Mouse (Mus musculus): ENCODE data around the gene Stra6.
A peak's percentile ranks its signal among the peaks of the same experiment; 100 is the strongest.

Stra6 gene

GRCm38 (mm10) chr9:58063531-58063930, at the start of gene Stra6:
Gene Stra6 (plus strand): TSS chr9:58063788.
- peak; percentile 88 to 92 for DNase-seq

GRCm38 (mm10) chr9:58014393-58015160, 49.0 kb upstream of the Stra6 start:
- DNase-seq, result no peak

DNA sequence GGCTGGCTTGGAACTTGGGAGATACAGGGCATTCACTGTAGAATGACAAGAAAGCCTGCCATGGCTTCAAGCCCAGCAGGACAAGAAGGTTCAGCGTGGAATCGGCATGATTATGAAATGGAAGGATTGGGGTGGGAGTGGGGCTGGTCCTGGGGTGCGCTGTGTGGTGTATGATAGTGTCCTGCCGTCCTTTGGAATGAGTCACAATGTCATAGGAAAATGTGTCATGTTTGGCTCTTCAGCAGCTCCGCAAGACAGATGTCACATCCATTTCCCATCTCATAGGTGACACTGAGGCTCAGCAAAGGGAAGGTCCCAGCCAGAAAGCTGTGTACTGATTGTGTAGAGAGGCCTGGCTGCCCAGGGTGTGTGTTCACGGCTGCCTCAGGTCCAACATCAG, 47.7 kb upstream of the Stra6 start:
- DNase-seq, result no peak

GRCm38 (mm10) chr9:58016962-58017361, 46.6 kb upstream of the Stra6 start:
- no peak for DNase-seq

DNA sequence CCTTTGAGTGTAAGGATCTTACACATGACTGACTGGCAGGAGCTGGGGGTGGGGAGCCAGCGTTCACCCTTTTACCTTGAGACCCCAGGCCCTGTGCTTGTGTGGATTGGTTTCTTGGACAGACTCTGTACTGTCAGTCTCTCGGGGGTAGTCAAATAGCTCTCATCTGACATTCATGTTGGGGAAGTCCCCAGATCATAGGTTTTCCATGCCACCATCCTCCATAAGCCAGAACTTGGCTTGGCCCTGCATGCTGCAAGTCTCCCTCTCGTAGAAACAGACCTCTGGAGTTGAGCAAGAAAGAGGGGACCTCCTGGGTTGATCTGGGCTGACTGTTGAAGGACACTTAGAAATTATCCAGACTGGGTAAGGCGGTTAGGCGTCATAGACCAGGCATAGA, 45.2 kb upstream of the Stra6 start:
- DNase-seq, result no peak

DNA sequence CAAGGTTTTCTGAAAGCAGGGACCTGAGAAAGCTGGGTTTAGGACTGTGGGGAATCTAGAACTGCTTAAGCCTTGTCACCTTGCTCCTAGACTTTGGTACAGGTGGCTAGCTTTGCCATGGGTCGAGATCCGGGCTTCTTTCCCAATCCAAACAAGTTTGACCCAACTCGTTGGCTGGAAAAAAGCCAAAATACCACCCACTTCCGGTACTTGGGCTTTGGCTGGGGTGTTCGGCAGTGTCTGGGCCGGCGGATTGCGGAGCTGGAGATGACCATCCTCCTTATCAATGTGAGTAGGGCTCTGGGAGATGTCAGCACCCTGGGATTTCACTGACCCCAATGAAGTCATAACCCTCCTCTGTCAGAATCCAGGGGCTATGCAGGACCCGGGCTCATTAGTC, 37.6 kb upstream of the Stra6 start:
- no peak for DNase-seq

- peak; percentile 58 to 67 for DNase-seq
These were observed 36.0 kb upstream of the Stra6 start for GRCm38 (mm10) chr9:58027426-58028180.

GRCm38 (mm10) chr9:58028841-58029240, 34.7 kb upstream of the Stra6 start:
- DNase-seq, result no peak

GRCm38 (mm10) chr9:58029635-58030034, 34.0 kb upstream of the Stra6 start:
- DNase-seq, result no peak

- DNase-seq, result peak; percentile 81 to 83
These were observed 31.7 kb upstream of the Stra6 start for GRCm38 (mm10) chr9:58031895-58032294.

DNA sequence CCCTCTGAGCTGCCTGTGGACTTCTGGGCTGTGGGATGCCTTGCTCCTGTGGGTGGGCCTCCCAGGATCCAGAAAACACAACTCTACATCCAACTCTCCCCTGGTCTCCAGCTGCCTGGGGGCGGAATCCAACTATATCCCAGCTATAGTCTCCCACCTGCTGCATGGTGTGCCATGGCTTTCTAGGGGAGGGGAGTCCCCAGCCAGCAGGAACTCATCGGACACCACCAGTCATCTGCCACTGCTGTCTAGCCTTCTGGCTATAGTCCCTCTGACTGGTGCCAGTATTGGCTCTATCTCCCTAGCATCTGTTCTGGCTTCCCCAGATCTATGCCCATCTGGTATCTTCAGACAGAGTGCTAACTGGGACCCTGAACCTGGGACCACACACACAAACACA, 28.1 kb upstream of the Stra6 start:
- peak; percentile 83 to 87 for DNase-seq

GRCm38 (mm10) chr9:58035951-58036698, 27.5 kb upstream of the Stra6 start:
- no peak for DNase-seq

GRCm38 (mm10) chr9:58036961-58037360, 26.6 kb upstream of the Stra6 start:
- DNase-seq, result no peak

GRCm38 (mm10) chr9:58038500-58039168, 25.0 kb upstream of the Stra6 start:
- DNase-seq, result peak; percentile 90

- no peak for DNase-seq
These were observed 22.6 kb upstream of the Stra6 start for GRCm38 (mm10) chr9:58040977-58041376.

DNA sequence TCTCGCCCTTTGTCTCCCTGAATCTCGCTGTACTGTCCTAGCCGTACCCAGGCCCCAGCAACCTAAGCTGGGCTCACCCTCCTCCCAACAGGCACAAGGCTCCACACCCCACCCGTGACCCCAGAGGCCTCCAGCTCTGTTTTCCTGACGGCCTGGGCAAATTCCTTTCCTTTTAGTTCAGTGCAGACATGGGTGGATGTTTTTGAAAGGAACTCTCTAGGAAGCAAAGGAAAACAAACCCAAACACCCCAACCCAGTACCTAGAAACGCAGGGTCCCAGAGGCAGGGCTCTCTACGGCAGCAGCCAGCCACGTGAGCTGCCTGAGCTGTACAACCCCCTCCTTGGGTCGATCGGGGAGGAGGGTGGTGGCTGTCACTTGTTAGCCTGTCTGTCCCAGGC, 21.2 kb upstream of the Stra6 start:
- no peak for DNase-seq

- peak in 1 of 2 experiments; percentile 50 for DNase-seq
These were observed 20.0 kb upstream of the Stra6 start for GRCm38 (mm10) chr9:58043496-58044017.

- DNase-seq, result peak; percentile 69 to 76
These were observed 18.8 kb upstream of the Stra6 start for GRCm38 (mm10) chr9:58044828-58045227.

DNA sequence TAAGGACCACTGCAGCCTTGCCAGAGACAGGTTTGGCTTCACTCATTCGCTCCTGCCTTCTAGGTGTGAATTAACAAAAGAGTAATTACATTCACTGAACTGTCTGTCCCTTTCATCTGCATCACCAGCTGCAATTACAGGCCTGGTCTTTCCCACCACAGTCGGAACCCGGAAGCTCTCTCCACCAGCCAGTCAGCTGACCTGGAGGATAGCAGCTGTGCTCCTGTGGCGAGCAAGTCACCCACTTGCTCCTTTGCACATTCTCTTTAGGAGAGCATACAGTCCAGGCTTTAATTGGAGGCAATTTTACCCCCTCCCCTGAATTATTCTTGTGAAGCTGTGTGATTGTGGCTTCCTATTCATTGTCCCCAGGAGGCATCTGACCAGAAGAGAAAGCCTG, 17.9 kb upstream of the Stra6 start:
- no peak for DNase-seq

DNA sequence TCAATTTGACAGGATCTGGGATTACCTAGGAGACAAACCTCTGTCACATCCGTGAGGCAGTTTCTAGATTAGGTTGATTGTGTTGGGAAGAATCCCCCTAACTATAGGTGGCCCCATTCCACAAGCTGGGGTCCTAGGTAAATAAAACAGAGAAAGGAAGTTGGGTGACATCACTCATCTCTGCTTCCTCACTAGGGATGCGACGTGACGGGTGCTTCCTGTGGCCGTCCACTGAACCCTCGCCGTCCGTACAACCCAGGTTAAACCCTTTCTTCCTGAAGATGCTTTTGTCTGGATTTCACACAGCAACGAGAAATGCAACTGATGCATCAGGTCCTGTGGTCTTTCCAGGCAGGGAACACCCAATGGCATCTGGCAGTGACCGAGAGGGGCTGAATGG, 16.5 kb upstream of the Stra6 start:
- DNase-seq, result no peak

DNA sequence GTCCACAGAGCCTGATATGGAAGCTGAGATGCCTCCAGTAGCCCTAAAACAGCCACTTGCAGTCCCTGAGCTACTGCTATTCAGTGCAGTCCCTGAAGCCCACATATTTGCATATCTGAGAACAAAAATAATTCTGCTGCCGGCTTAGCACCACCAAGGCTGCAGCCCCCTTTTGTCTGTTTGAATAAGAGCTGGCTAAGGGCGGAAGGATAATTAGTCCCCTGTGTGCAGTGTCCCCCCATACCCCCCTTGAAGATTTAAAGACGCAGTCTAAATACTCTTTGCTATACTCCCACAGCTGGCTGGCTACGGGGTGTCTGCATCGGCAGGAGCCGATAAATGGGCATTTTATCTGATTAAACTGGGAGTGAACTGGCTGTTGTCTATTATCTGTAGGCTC, 15.0 kb upstream of the Stra6 start:
- no peak for DNase-seq

DNA sequence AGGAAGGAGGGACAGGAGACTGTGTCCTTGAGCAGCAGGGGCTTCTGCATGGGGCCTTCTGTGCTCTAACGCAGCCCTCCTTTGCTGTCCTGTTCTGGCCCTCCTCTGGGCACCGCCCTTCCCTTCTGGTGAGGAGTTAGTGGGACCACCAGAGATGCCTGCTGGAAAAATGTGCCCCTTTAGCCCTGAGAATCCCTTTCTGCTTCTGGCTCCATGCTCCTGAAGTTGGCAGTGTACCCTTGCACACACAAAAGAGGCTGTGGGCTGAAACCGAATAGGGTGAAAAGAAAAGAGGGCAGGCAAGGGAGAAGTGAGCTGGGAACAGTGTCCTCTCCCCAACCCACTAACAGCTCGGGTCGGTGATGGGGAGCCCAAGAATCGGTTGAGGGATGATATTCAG, 14.4 kb upstream of the Stra6 start:
- peak; percentile 64 to 65 for DNase-seq

DNA sequence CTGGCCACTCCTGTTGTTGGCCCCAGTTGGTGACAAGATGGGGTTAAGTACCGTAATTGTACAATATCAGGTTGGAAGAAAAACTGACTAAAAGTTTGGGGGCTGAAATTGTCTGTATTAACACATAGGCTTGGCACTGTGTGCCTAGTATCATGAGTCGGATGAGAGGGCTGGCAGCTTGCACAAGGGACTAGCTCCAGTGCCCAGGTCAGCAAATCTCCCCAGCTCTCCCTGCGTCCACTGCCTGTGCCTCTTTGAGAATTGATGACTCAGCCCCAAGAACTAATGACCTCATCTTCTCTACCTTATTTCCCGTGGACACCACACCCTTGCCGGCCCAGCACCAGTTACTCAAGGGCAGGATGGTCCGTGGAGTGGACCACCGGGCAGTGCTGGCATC, 13.7 kb upstream of the Stra6 start:
- DNase-seq, result no peak
